Mouse (Mus musculus) thymus, postnatal 14 days (tissue): Measurements from ENCODE around the gene Fam117b.

ENCODE experiments used
- DNase-seq: peaks from one replicate; pipeline ENCODE4 v3.0.0; 2021

Gene Fam117b

DNA sequence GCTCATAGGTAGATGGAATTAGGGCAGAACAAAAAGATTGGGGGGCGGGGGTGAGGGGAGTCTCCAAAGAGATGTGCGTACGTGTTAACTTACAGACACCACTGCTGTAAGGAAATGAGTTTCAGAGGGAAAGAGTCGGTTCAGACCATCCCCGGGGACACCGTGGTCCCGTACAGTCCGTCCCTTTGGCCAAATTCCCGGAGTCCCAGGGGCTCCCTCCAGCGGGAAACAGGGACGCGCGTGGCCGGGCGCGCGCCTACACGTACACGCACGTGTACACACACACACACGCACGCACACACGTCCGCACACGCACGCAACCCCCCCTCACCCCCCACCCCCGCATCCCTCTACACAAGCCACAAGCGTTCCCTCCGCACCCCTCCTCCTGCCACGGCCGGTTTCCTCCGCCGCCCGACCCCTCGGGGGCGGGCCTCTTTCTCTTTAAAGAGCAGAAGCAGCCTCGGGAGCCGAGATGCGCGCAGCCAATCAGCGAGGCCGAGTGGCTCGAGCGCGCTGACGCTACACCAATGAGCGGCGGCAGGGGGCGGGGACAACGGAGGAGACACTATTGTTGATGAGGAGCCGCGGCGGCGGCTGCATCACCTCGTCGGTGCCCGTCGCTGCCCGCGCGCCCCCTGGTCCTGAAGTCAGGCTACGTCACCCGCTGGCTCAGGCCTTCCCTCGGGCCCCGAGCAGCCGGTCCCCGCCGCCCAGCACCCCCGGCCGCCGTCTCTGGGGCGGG is at the start of gene Fam117b:
Gene Fam117b (plus strand): TSS at position 594 of the 745 bp plus-strand sequence.
- DNase-seq: peak; percentile 99

DNA sequence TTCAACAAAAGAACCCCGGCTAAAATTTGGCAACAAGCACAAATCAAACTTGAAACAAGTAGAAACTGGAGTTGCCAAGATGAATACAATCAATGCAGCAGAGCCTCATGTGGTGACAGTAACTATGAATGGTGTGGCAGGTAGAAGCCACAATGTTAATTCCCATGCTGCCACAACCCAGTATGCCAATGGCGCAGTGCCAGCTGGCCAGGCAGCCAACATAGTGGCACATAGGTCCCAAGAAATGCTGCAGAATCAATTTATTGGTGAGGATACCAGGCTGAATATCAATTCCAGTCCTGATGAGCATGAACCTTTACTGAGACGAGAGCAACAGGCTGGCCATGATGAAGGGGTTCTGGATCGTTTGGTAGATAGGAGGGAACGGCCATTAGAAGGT is 44.8 kb upstream of the Fam117b start:
- DNase-seq: no peak

DNA sequence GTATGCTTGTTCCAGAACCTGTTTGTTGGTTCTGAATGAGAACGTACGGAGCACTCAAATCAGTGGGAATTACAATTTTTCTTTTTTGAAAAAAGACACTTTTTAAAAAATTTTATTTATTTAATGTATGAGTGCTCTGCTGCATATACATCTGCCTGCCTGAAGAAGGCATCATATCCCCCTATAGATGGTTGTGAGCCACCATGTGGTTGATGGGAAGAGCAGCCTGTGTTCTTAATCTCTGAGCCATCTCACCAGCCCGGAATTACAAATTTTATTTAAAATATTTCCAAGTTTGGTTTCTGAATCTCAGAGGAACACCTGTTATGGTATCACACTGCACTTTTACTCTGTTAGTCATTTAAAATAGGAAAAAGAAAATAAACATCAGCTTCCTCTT is 38.8 kb upstream of the Fam117b start:
- DNase-seq: no peak

DNA sequence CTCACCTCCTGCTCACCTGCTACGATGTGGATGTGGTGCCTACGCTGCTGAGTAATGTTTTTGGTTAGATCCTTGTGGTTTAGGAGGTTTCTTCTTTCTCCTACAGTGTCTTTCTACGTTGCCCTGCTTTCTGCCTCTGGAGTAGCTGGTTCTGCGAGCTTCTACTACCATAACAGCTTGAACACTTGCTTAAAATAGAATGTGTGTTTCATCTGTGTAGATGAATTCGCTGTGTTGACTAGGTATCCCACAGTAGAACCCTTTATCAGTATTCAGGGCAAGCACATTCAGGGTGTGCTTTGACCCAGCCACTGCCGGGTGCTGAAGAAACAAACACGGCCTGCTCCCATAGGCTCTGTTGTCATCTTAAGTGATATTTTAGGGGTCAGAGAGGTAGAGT is 34.7 kb upstream of the Fam117b start:
- no peak for DNase-seq

DNA sequence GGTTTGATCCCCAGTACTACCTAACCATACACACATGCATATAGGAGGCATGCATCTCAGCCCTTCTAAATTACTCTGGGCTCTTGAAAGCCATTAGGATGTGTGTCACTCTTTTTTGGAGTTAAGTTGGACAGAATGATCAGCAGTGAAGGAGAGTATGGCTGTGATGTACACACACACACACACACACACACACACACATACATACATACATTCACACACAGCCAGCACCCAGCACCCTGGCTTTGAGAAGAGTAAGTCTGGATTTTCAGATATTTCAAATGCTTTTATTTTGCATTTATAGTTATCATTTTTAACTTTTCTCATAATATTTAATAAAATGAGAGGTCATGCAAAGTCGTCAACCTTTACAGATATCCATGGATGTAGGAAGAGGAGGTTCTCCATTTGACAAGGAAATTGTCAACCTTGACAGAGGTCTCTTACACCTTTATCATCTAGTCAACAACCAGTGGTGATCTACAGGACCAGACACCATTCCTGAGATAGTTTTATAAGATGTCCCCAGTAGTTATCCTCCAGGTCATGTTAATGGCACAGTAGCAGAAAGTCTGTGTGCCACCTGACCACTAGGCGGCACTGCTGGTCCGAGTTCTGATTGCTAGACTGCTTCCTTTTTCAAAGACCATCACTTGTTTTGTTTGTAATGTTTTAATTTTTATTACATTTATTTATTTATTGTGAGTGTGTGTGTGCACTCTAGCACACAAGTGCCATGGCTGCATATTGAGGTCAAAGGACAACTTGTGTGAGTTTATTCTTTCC is 29.3 kb upstream of the Fam117b start:
- peak; percentile 84 for DNase-seq

DNA sequence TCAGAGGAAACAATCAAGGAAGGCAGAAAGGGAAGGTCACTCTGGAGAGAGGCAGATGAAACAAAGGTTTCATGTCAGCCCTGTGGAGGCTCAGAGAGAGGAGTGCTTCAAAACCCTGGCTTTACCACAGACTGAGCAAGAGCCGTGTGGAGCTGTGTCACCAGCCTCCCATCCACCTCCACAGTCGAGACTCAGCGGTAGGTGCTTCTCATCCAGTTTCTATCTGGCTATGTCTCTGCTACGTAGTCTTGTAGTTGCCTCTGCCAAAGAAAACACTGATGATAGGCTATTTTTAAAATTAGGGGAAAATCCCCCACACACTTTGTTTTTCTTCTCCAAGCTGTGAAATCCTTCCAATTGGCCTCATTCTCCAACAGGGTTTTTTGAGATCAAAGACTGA is 25.9 kb upstream of the Fam117b start:
- DNase-seq: no peak

DNA sequence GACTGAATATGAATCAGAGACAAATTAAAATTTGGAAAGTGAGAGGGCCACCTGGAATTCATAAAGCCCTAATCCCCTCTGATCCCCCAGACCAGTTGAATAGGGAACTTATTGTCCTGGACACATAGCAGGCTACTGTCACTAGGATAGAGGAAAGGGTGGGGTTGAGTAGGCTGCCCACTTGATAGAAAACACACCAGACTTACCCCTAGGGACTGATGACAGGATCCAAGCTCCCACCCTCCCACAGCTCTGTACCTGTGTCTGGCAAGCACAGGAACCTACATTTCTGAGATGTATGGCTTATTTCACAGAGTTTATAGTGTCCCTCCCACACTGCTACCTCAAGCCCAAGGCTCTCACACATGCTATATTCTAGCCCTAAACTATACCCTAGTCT is 24.8 kb upstream of the Fam117b start:
- DNase-seq: no peak

DNA sequence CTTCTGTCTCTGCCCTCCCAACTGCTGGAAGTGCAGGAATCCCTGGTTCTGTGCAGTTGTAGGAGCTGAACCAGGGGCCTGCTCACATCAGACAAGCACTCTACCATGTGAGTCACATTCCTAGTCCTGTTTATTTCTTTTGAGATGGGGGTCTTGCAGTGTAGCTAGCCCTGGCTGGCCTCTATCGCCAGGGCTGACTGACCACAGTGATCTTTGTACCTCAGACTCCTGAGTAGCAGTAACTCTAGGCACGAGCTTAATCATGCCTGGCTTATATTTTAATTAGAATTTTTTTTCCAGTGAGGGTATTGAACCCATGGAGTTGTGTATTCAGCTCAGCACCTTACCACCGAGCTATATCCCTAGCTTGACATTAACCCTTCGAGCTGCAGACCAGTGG is 21.6 kb upstream of the Fam117b start:
- no peak for DNase-seq

DNA sequence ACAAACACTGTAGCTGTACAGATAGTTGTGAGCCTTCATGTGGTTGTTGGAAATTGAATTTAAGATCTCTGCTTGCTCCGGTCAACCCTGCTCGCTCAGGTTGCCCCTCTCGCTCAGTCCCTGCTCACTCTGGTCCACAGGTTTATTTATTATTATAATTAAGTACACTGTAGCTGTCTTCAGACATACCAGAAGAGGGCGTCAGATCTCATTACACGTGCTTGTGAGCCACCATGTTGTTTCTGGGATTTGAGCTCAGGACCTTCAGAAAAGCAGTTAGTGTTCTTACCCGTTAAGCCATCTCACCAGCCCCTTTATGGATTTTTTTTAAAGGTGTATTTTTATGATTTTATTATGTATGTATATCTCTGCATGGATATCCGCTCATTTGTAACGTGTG is 20.0 kb upstream of the Fam117b start:
- no peak for DNase-seq

DNA sequence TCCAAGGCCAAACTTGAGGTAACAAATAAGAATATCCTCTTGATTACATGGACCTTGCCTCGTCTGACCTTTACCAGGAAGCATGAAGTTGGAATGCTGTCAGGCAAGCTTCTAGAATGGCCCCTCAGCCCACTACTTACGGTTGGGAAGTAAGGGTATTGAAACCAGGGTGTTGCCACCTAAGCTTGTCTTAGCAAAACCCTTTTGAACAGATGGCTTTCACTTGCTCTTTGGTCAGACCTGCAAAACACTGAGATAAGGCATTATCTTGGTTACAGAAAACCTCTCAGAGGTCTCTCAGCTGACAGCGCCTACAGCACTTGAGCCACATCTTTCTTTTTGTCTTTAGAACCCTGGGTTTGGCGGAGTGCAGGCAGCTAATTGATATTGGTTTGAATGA is 18.8 kb upstream of the Fam117b start:
- DNase-seq: no peak

DNA sequence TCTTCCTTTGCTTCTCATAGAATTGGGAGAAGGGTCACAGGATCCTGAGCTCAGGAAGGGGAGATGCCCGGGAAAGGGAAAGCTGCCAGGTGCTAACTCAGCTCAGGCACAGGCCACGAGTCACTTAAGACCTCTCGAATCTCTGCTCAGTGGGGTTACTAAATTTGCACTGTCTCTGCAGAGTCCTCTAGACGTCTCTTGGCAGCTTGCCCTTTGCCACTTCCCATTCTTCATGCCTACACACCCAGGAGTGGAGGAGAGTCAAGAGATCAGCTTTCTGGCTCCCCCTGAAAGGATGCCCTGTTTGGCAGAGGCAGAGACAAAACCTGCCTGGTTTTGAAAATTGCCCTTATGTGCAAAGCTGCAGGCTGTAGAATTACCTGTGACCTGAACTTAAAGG is 17.4 kb upstream of the Fam117b start:
- no peak for DNase-seq

DNA sequence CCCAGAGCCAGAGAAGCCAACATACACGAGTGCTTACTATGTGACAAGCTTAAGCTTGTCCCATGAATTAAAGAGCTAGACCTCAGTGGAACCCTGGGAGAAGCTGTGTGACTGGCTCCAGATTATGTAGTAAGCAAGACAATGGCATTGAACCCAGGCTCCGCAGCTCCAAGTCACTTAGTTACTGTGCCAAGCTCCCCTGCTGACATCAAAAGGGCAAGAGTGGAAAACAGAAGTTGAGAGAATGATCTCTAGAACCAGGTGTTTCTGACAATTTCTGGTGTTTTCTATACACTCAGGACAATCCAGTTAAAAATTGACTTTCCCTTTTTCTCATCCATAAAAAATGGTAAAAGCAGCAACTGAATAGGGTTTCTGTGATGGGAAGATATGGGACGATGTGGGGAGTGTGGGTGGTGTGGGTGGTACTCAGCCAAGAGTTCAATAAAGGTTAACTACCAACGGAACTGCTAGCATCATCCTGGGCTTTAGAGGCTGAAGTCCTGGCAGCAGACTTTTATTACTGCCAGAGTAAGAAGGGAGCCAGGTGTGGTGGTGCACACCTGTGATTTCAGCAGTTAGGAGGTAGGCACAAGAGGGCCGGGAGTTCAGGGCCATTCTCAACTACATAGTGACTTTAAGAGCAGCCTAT is 15.5 kb upstream of the Fam117b start:
- DNase-seq: no peak

DNA sequence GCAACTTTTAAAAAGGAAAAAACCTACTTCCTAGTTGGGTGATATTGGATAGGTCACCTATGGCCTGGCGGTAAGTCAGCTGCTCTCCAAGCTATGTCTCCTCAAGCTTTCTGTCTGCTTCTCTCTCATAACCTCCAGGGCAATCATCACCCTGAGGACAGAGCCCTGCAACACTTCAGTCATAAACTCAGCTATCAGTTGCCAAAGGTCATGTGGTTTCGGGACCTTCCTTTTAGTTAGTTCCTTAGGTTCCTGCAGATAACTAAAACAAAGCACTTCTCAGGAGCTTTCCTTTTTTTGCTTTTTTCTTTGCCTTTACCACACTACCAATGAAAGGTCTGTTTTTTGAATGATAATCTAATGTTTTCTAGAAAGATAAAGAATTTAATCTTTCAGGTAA is 13.1 kb upstream of the Fam117b start:
- no peak for DNase-seq

DNA sequence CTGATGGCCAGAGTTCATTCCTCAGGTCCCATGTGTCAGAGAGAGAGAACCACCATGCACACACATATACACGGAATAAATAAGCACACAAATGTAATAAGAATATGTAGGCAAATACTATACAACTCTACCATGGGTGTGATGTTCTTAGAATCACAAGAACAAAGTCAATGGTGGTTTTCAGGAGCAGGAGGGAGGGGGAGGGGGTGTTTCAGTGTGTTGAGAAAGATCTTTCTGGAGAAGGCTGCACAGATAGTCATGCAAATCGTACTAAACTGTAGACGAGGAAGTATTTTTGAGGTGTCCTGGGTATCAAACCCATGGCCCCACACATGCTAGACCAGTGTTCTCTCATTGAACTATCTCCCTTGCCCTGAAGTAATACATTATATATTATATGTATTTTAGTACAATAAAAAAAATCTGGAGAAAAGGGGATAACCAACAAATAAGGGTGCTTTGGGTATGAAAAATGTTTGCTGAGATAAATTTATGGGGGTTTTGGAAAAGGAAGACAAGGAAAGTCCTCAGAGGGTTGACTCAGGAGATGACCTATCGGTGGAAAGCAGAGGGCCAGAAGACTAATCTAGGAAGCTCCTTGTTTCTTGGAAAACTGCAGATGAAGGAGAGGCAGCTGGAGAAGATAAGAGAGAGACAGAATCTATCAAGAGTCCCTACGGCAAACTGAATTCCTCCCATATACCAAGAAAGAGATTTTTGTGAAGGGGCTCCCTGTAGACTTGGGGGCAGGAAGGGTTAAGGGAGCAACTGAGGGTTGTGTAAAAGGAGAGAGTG is 11.5 kb upstream of the Fam117b start:
- no peak for DNase-seq

DNA sequence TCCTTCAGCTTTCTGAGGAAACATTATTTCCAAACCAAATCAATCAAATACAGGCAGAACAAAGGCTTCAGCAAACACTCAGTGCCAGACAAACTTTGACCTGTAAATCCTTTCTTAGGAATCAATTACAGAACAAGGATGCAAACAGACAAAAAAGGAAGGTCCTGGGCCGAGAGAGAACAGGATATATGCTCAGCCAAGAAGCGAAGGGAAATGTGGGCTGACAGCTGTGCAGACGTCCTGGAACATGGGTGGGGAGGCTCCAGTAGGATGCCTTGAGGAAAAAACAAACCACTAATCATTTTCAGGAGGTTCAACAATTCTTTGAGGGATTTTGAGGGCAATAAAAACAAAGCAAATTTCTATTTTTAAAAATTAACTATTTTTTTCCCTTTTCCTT is 10.2 kb upstream of the Fam117b start:
- no peak for DNase-seq

DNA sequence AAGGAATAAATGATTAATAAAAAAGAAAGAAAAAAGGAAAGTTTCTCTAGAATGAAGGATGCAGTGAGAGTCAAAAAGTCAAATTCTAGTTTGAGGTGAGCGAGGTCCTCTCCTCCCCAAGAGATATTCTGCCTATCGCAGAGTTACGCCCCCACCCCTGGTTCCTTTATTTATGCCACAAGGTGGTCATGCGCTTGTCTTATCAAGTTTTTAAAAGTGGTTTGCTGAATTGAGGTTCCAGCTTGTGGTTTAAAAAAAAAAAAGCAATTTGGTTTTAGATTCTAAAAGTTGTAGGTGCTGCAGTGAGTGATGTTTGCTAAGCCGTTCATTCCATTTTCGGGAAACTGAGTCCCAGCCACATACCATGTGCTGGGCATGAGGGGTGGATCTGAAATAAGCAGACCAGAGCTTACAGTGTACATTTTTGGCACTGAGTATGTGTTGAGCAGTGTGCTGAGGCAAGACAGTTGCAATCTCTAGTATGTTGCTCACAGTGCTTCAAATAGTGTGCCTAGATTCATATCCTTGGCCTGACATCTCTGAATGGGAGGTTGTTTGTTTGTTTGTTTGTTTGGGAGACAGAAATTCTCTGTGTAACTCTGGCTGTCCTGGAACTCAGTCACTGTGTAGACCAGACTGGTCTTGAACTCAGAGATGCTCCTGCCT is 8.0 kb upstream of the Fam117b start:
- DNase-seq: no peak

DNA sequence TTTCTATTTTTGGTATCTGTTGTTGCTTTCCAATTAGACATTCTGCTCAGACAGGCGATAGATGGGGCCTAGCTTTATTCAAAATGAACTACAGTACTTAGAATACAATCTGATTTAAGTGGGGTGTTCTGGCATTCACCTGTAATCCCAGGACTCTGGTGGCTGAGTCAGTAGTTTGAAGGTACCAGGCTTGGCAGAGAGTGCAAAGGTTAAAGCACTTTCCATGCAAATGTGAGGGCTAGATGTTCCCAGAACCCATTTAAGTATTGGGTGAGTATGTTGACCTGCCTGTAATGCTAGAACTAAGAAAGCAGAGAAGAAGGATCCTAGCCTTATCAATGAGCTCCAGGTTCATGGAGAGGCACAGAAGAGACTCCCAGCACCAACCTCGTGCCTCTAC is 6.9 kb upstream of the Fam117b start:
- DNase-seq: no peak

DNA sequence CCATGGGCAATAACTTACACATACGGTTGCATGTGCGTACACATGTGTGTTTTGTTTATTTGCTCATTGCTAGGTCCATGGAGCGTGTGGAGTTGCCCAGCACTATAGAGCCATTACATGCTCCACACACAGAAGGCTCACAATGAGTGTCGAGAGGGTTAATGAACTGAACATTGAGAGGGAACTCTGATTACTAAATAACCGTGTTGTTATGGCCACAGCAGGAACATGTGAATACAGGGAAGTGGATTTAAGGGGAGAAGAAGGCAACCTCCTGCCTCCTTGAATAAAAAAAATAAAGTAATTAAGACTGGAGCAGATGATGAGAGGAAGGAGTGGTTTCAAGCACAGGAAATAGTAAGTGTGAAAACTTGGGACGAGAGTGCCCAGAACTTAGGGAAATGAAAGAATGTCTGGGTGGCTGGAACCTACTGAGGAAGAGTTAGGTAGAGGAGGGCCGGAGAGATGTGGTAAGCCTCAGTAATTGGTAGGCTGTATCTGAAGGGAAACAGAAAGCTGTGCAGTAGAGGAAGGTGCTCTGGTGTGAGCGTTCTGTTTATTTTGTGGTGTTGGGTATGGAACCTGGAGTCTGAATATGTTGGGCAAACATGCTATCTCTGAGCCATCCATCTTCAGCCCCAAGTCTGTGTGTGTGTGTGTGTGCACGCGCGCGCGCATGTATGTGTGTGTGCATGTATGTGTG is 5.8 kb upstream of the Fam117b start:
- DNase-seq: no peak

DNA sequence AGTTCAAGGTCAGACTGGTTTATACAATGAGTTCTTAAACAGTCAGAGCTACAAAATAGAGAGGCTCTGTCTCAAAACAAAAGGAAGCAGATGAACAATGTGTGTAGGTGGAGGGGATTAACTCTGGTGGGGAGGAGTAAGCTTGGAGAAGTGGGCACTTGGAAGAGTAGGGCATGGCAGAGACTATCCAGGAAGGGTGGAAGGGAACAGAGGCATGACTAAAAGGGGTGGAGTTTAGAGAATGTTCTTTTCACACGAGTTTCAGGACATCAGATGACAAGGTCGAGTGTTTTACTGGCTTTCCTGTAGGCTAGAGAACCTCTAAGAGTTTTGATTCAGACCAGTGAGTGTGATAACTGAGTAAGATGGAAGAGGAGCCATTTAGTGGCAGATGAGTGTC is 5.1 kb upstream of the Fam117b start:
- DNase-seq: no peak

DNA sequence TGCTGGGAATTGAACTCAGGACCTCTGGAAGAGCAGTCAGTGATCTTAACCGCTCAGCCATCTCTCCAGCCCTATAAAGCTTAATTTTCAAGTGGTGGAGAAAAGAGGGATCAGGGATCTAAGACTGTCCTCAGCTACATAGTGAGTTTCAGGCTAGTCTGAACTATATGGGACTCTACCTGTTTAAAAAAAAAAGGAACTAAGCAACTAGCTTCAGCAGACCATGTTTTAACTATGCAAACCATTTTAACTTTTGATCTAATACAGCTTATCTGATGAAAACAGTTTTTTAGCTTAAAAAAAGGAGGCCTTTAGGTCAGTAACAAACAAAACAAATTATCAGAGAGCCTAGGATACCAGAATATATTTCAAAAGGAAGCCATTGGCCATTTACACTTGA is 1.9 kb upstream of the Fam117b start:
- DNase-seq: no peak

DNA sequence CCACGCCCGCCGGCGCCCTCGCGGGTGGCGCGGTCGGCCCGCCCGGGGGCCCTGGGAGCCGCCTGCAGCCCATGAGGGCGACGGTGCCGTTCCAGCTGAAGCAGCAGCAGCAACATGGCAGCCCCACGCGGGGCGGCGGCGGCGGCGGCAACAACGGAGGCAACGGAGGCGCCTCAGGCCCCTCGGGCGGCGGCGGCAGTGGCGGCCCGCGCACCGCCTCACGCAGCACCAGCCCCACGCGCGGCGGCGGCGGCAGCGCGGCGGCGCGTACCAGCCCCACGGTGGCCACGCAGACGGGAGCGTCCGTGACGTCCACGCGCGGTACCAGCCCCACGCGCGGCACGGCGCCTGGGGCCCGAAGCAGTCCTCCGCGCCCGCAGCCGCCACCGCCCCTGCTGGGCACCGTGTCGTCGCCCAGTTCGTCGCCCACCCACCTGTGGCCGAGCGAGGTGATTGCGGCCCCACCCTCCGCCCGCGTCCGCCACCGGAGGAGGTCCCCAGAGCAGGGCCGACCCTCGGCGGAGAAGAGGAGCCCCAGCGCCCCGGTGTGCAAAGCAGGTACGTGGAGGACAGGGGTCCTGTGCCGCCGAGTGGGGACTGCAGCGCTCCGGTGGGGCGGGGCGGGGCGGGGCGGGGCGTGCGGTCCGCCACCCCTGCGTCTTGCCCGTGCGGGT is 526 bp downstream of the Fam117b start:
- peak; percentile 65 for DNase-seq

DNA sequence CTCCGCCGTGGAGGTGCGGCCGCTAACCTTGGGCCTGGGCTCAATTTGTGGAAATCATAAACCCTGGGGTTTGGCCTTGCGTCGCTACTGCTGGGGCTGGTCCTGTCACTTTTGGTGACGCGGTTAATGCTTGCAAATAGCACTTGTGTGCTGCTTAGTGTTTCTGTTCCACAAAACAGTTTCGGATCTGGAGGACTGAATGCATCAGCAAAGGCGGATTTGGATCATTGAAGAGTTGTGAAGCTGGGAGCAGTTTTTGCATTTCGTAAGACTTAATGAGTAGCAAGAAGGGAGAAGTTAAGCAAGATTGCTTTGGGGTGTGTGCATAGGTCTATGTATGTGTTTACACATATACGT is 1.0 kb downstream of the Fam117b start:
- no peak for DNase-seq
